Mouse (Mus musculus): ENCODE measurements at regions not wholly inside any gene's neighbourhood (a gene's known extent, or its start where the extent isn't known, plus 50 kb on each side); places are given as distances from the start of the nearest gene placed in this dataset.

- Histone ChIP-seq H3K36me3 (replicated peaks in 1 of 2; ENCODE audit: control insufficient read depth in 1 of 2, insufficient read depth in 1 of 2, low read length in 1 of 2) (no peaks in the 10 kb centered on the region), H3K4me3 (replicated peaks in 1 of 3; ENCODE audit: low read depth in 2 of 3, low read length in 2 of 3, poor library complexity in 1 of 3) (no peak overlapping the region), H3K79me2 (replicated peaks; ENCODE audit: control insufficient read depth, extremely low read depth, insufficient read depth, poor library complexity, severe bottlenecking) (no peaks in the 10 kb centered on the region), H3K9ac (ENCODE audit: insufficient read depth, low read depth) (no peak overlapping the region), H3K4me2 (ENCODE audit: insufficient read depth, low read depth, poor library complexity, severe bottlenecking) (no peak overlapping the region), H3K27ac (ENCODE audit: insufficient read depth, low read depth) (no peak overlapping the region), H3K9me3 (replicated peaks; ENCODE audit: low read length) (no peaks in the 10 kb centered on the region), H3K4me1 (ENCODE audit: control insufficient read depth in 1 of 2, insufficient read depth in 2 of 2) (peaks cover 2 to 10% of the 10 kb centered on the region in 2 experiments; a peak in 2 of 4 replicates), H3K27me3 (replicated peaks) (peaks cover 64% of the 10 kb centered on the region)
- TF ChIP-seq POLR2A (IDR thresholded peaks at IDR 0.05; ENCODE audit: low read depth, low read length), result no peak
- no peak for TF ChIP-seq ZNF384 (IDR thresholded peaks at IDR 0.05; ENCODE audit: low read depth, low read length)
- TF ChIP-seq USF2 (conservative IDR thresholded peaks at IDR 0.05; ENCODE audit: low read depth, low read length), result no peak
- TF ChIP-seq ZKSCAN1 (IDR thresholded peaks at IDR 0.05; ENCODE audit: borderline replicate concordance, low read depth, low read length), result no peak
- no peak for TF ChIP-seq E2F4 (IDR thresholded peaks at IDR 0.05; ENCODE audit: insufficient replicate concordance, low read depth, low read length)
- no peak for TF ChIP-seq IRF4 (IDR thresholded peaks at IDR 0.05; ENCODE audit: low read depth, low read length)
- TF ChIP-seq MAX (IDR thresholded peaks at IDR 0.05; ENCODE audit: low read length), result no peak
- no peak for TF ChIP-seq ZC3H11A (IDR thresholded peaks at IDR 0.05; ENCODE audit: low read depth, low read length)
- TF ChIP-seq POLR2AphosphoS2 (IDR thresholded peaks at IDR 0.05; ENCODE audit: low read depth, low read length), result no peak
- no peak for TF ChIP-seq TBP (conservative IDR thresholded peaks at IDR 0.05; ENCODE audit: low read depth, low read length)
- no peak for TF ChIP-seq BHLHE40 (IDR thresholded peaks at IDR 0.05; ENCODE audit: low read depth, low read length)
- no peak for TF ChIP-seq NELFE (IDR thresholded peaks at IDR 0.05; ENCODE audit: low read depth, low read length)
- no peak for TF ChIP-seq GABPA (IDR thresholded peaks at IDR 0.05; ENCODE audit: insufficient replicate concordance, low read depth, low read length)
- no peak for TF ChIP-seq UBTF (IDR thresholded peaks at IDR 0.05; ENCODE audit: low read depth, low read length)
- dilution Hi-C loops (cut with MboI; ENCODE audit: extremely low pct_ligation_motif_present, extremely low pct_unique_long_range_greater_than_20kb, low sequenced_read_pairs), result no loop called here
- in situ Hi-C loops (cut with MboI; ENCODE audit: low pct_ligation_motif_present, low pct_unique_long_range_greater_than_20kb, low sequenced_read_pairs), result no loop called here
- DNase-seq (ENCODE audit: extremely low read depth), result no peak
Observed at GRCm38 (mm10) chr16:29814655-29815054, 235.5 kb downstream of the Opa1 start.

- no peak for TF ChIP-seq ZKSCAN1 (IDR thresholded peaks at IDR 0.05; ENCODE audit: borderline replicate concordance, low read depth, low read length)
- no peak for TF ChIP-seq CHD2 (IDR thresholded peaks at IDR 0.05; ENCODE audit: low read length)
- TF ChIP-seq RCOR1 (conservative IDR thresholded peaks at IDR 0.05; ENCODE audit: low read depth, low read length), result no peak
- no peak for TF ChIP-seq MAFK (IDR thresholded peaks at IDR 0.05; ENCODE audit: insufficient replicate concordance, low read length)
- TF ChIP-seq JUND (conservative IDR thresholded peaks at IDR 0.05; ENCODE audit: low read depth, low read length), result no peak
- no peak for TF ChIP-seq NELFE (IDR thresholded peaks at IDR 0.05; ENCODE audit: low read depth, low read length)
- no peak for TF ChIP-seq ZC3H11A (IDR thresholded peaks at IDR 0.05; ENCODE audit: low read depth, low read length)
- no peak for TF ChIP-seq ZMIZ1 (IDR thresholded peaks at IDR 0.05; ENCODE audit: low read depth, low read length)
- no peak for TF ChIP-seq MYC (IDR thresholded peaks at IDR 0.05; ENCODE audit: low read depth, low read length)
- no peak overlapping the region for H3K27ac ChIP-seq (ENCODE audit: insufficient read depth, low read depth)
- H3K36me3 ChIP-seq (replicated peaks in 1 of 2; ENCODE audit: control insufficient read depth in 1 of 2, insufficient read depth in 1 of 2, low read length in 1 of 2), result no peaks in the 10 kb centered on the region
- dilution Hi-C loops (cut with MboI; ENCODE audit: extremely low pct_ligation_motif_present, extremely low pct_unique_long_range_greater_than_20kb, low sequenced_read_pairs), result no loop called here
- no peak overlapping the region for H3K4me2 ChIP-seq (ENCODE audit: insufficient read depth, low read depth, poor library complexity, severe bottlenecking)
- DNase-seq (ENCODE audit: extremely low read depth), result no peak
- peaks cover 2 to 10% of the 10 kb centered on the region in 2 experiments; a peak in 2 of 4 replicates for H3K4me1 ChIP-seq (ENCODE audit: control insufficient read depth in 1 of 2, insufficient read depth in 2 of 2)
- H3K9ac ChIP-seq (ENCODE audit: insufficient read depth, low read depth), result no peak overlapping the region
- peaks cover 63% of the 10 kb centered on the region for H3K27me3 ChIP-seq (replicated peaks)
- no peaks in the 10 kb centered on the region for H3K79me2 ChIP-seq (replicated peaks; ENCODE audit: control insufficient read depth, extremely low read depth, insufficient read depth, poor library complexity, severe bottlenecking)
- H3K4me3 ChIP-seq (replicated peaks in 1 of 3; ENCODE audit: low read depth in 2 of 3, low read length in 2 of 3, poor library complexity in 1 of 3), result no peak overlapping the region
- in situ Hi-C loops (cut with MboI; ENCODE audit: low pct_ligation_motif_present, low pct_unique_long_range_greater_than_20kb, low sequenced_read_pairs), result no loop called here
- no peaks in the 10 kb centered on the region for H3K9me3 ChIP-seq (replicated peaks; ENCODE audit: low read length)
Observed at GRCm38 (mm10) chr16:29815200-29815599, 236.1 kb downstream of the Opa1 start.

All from CH12.LX (cell line).